Mouse (Mus musculus) layer of hippocampus, adult 8-10 months (tissue): ENCODE data around the gene Oxld1. TPM values are rescaled to one million over a fixed set of nuclear protein-coding genes. Genes with fewer than 3 reads are reported as not detected.
A peak's percentile ranks its signal among the peaks of the same experiment; 100 is the strongest.

Experiments
- DNase-seq, 2 experiments: peaks; one replicate each; pipeline ENCODE4 v3.0.0; 2022; ENCODE audit warnings: low spot score in 2 of 2
- total RNA-seq, 4 experiments: library from RNA; stranded (reverse); gene quantifications; 2 replicates each; pipeline ENCODE4 v1.2.4; 2022

The Oxld1 gene
- total RNA-seq, 4 experiments from 2014 or later: 15.7 to 19.0 (median 17.2) TPM

DNA sequence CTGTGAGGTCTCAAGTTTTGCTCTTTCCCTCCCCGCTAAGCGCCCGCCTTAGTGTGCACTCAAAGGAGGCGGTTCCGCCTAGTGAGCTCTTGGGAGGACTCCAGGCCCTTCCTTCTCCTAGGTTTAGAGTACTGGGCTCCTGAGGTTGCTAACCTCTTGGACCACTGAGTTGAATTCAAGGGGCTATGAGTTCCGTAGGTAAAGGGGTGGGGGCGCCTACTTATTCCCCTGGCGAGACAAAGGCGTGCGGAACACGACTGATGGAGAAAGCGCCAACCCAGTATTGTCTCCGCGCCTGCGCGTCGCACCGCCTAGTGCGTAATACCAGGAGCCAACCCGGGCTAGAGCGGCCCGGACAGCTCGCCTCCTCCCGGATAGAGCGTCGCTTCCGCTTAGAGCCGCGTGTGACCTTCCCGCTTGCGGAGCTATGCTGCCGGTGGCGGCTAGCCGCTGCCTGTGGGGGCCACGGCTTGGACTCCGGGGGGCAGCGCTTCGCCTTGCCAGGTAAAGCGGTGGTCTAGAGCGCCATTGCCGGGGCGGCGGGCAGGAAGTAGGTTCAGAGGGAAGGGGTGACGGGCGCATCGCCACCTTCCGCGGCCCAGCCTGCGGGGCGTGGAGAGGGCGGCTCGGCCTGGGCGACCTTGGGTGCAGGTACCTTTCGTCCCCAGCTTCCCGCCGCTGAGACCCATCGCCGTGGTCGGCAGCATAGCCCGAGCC lies 26.6 kb upstream of the Oxld1 start, which contains the start of gene Mrpl12:
Mrpl12 (plus strand) TSS at position 349 of the 717 bp plus-strand sequence.
- DNase-seq: peak; percentile 85 to 86

DNA sequence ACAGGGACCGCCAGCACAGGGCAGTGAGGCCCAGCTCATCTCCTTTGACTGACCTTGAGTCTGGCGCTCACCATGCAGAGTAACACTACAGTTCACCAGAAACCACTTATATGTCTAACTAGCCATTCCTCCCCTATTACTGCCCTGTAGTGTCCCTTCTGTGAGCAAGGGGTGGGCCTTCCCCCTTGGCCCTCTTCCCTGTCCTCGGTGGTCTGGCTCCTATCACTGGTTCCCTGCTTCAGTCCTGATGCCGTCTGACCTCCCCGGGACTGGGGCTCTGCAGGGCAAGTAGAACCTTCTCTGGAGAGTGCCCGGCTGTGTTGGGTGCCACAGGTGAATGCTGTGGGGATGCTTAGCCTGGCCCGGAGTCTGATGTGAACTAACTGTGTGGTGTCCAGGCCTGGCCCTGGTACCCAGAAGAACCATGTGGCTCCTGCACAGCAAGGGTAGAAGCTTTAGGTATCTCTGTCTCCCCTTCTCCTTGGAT lies 25.6 kb upstream of the Oxld1 start:
- no peak for DNase-seq

DNA sequence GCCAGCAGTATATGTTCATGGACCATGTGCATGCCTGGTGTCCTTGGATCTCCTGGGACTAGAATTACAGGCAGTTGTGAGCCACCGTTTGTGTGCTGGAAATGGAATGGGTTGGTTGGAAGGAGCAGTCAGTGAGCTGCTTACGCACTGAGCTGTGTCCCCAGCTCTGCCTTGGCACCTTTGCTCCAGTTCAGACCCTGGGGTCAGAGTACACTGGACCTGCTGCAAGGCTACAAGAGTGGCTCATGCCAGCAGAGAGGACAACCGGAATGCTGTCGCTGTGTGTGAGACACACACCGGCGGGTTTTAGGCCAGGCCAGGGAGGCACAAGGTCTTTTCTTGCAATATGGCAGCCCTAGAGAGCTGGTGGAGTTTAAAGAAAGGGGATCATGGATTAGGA lies 14.2 kb upstream of the Oxld1 start:
- no peak for DNase-seq

DNA sequence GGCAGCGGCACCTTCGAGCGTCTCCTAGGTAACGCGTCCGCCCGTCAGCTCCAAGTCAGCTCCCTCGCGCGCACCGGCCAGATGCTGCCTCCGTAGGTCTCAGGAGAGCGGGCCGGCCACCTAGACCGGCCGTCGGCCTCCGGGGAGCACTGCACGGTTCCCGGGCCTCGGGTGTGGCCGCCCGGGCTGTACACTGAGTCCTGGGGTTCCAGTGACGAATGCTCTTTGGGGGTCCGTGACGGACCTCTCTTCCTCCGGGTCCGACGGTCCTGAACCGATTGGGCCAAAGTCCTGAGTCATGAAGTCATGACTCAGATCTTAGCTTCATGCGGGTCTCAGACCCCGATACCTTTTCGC lies 9.8 kb upstream of the Oxld1 start:
- no peak for DNase-seq

DNA sequence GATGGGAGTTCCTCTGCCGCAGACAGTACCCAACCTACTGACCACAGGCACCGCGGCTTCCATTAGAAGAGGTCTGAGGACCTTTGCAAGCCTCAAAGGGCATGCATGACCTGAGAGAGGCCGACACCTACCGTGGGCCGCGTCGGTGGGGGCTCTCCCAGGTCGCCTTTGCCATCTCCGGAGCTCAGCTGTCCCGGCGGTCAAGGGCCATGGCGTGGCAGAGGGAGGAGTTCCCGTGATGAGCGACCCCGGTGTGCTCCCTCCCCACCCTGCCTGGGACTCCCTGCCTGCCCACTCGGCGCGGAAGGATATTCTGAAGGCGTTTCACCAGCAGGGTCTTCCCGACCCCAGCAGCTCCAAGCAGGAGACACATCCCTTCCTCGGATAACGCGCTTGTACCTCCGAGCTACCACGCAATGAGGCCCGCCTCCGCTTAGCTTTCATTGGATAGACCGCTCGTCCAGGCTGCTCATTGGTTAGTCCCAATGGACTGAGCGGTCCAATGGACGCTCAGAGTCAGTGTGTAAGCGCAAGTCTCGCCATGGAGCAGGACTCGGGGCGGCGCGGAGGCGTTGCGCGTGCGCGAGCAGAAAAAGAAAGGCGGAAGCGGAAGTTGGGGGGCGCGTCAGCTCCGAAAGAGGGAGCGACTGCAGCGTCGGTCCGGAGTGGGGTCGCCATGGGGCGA lies 9.3 kb upstream of the Oxld1 start, which contains the start of gene Arl16:
Arl16 (minus strand) TSS at position 557 of the 685 bp plus-strand sequence.
- peak; percentile 92 to 95 for DNase-seq

DNA sequence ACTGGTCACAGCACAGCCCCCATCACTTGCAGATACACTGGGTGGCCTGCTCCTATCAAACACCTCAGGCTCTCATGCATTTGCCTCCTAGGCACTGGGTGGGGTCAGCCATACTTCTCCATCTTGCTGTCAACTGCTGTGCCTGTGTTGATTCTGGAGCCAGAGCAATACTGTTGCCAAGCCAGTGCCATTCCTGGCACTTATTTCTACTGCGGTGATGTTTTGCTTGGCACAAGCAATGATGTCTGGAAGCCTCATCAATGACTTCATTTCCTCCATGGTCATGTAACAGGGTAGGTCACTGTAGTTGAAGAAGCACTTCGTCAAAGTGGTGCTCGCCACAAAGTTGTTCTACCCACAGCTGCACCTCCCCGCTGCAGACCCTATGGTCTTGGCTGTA lies 7.7 kb upstream of the Oxld1 start:
- no peak for DNase-seq

DNA sequence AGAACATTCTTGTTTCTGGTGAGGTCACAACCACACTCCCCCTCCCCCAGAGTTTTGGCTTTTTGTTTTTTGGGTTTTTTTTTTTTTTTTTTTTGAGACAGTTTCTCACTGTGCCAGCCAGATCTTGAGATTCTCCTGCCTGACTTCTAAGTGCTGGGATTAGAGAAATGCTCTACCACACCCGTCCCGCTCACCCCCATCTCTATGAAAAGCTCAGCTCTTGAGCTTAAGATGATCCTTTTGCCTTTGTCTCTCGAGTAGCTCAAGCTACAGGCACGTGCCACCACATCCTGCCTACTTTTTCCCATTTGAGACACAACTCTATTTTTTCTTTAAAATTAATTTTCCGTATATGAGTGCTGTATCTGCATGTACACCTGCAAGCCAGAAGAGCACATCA lies 6.5 kb upstream of the Oxld1 start:
- DNase-seq: no peak

DNA sequence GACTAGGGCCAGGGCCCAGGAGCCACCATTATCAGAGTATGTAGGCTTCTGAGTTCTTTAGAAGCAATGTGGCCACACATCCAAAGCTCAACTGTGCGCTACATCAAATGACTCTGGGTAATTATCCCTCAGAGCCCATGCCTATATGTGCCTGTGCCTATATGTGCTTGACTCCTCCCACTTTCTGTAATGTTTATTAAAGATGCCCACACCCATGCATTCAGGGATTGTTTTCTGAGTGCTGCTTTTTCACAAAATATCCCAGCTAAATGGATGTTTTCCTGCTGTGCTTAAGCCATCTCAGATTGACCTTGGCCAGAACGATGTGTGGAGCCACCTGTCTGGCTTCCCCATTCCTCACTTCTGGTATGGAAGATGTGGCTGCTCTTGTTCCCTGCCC lies 5.7 kb upstream of the Oxld1 start:
- no peak for DNase-seq

DNA sequence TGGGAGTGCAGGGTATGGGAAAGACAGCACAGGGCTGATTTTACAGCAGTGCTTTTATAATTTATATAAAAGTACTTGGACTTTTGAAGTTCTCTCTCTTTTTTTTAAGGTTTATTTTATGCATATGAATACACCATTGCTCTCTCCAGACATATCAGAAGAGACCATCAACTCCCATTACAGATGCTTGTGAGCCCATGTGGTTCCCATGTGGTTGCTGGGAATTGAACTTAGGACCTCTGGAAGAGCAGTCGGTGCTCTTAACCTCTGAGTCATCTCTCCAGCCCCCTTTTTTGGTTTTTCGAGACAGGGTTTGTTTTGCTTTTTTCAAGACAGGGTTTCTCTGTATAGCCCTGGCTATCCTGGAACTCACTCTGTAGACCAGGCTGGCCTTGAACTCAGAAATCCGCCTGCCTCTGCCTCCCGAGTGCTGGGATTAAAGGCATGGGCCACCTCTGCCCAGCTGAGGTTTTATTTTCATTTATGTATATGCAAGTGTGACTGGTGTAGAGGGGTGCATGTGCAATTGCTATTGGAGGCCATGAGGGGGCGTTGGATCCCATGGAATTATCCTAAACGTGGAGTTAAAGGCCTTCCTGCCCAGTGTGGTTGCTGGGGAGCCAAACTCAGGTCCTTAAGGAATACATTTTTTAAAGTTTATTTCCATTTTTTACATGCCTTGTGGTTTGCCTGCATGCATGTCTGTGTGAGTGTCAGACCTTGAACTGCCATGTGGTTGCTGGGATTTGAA lies 1.2 kb upstream of the Oxld1 start:
- no peak for DNase-seq

DNA sequence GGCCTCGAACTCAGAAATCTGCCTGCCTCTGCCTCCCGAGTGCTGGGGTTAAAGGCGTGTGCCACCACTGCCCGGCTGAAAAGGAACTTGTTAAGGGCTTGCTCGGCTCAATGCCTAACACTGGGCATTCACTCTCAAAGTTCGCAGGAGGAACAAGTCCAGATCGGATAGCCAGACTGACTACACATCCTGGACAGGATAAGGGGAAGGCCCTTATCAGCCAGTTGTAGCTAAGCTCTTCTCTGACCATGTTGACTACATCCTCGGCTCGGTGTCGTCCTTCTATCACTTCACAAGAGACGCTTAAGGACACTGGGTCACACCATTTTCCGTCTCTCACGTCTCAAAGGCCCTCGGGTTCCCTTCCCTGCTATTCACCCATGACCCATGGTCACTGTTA lies 498 bp downstream of the Oxld1 start:
- no peak for DNase-seq

DNA sequence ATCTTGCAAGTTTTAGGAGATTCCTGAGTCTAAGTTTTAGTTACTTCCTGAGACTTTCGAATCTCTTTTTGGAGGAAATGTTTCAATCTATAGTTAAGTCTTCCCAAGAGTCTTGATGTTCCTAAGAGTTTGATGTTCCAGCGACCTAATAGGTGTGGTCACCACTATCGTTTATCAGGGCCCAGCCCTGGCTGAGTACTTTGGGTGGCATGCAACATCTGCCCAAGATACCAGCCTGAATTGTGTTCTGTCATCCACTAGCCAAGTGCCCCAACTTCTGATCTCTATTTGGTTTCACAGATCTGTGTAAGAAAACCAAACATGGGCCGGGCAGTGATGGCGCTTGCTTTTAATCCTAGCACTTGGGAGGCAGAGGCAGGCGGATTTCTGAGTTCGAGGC lies 2.5 kb downstream of the Oxld1 start:
- DNase-seq: no peak

DNA sequence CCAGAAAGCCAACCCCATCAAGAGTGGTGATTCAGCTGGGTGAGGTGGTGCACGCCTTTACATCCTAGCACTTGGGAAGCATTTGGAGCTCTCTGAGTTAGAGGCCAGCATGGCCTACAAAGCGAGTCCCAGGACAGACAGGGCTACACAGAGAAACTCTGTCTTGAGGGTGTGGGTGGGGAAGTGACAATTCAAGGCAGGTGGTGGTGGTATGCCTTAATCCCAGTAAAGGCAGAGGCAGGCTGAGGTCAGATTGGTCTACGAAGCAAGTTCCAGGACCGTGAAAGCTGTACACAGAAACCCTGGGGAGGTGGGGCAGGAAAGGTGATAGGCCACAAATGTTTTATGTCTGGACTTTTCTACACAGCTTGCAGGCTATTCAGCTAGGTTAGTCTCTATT lies 2.9 kb downstream of the Oxld1 start:
- DNase-seq: no peak

DNA sequence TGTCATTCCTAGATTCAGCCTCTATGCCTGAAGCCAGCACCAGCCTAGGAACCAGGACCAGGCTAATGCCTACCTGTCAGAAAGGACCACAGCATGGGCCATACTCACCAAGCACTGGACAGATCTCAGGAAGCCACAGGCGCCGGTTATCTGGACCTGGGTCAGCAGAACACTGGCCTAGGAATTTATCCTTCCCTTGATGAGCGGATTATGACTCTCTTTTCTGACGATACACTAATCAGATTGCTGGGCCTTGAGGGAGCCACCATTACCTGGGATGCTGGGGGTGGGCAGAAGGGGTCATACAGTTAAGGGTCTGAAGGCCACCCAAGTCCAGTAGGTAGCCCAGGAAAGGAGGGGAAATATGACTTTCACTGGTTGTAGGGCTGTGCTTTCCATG lies 4.6 kb downstream of the Oxld1 start, which contains the start of gene Pde6g:
Pde6g (minus strand) TSS at position 195 of the 400 bp plus-strand sequence.
- DNase-seq: no peak

DNA sequence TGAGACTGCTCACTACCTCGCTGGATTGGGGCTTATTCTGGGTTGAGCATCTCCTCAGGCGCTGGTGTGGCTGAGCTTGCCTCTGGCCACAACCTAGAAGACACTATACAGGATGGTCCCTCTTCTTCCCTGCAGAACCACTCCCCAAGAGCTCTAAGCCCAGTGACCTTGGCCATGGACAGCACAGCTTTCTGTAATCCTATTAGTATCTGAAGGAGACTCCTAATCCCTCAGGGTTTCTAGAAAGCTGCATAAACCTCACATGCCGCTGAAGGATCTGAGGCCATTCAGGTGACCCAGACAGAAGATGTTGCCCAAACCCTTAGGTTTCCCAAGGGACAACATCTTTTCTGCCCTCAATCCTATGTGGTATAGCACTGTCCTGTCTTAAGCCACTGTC lies 5.6 kb downstream of the Oxld1 start:
- DNase-seq: no peak

DNA sequence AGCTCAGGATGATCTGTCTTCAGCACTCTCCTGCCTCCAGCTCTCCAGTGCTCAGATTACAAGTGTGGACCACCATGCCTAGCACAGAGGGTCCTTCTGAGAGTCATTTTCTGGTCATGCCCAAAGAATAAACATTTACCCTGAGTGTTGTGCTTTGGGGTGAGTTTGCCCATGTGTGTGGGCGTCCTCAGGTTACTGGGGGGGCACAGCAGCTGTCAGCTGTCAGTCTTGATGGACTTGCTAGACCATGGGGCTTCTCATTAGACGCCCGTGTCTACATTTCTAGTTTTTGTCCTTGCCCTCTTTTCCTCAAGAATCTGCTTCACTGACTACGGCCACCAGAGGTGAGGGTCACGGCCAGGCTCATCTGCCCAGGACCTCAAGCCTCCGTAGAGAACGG lies 10.7 kb downstream of the Oxld1 start:
- no peak for DNase-seq

DNA sequence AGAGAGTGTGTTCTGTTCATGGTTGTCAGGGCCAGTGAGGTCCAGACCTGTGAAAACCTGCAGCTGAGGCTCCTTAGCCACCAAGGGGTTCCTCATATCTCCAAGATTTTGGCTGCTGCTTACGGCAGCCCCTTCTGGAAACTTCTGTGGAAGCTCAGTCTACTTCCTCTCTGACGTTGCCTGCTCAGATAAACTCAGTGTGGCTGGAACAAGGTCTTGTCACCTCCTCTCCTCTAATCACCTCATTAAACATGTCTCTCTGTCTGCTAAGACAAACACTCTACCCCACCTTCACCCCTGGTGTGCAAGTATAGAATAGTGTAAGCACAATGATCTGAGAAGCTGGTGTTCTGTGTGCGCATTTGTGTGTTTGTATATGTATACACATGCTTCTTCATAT lies 12.4 kb downstream of the Oxld1 start:
- no peak for DNase-seq

DNA sequence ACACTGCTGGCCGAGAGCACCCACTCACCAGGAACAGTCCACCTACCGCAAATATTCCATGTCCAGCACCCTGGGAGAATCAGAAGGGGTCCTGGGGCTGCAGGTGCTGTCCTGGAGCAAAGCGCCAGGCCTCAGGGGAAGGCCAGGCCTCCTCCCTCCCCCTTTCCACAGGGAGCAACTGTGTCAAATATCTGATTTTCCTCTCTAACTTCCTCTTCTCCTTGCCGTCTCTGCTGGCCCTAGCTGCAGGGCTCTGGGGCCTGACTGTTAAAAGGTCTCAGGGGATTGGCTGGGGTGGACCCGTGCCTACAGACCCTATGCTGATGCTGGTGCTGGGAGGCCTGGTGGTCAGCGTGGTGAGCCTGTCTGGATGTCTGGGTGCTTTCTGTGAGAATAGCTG lies 13.8 kb downstream of the Oxld1 start:
- DNase-seq: no peak

DNA sequence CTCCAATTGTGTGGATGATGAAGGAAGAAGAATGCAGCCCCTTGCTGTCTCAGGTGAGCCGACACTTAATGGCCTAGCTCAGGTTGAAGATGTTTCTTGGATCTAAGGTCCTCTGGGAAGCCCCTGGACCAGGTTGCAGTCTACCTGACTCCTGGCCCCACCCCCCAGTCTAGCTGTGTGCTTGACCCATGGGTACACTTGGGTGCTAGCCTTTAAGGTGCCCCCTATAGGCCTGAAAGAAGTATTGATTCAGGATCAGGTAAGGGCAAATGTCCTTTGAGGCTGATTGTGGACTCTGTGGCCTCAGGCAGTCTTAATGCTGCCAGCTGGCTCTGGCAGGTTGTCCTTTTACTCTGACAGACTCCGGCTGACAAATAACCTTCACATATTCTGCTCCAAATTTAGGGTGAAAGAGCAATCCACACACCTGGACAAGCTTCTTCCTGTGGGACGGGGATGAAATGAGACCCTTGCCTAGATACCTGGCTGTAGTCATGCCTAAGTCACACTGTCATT lies 15.0 kb downstream of the Oxld1 start:
- no peak for DNase-seq

DNA sequence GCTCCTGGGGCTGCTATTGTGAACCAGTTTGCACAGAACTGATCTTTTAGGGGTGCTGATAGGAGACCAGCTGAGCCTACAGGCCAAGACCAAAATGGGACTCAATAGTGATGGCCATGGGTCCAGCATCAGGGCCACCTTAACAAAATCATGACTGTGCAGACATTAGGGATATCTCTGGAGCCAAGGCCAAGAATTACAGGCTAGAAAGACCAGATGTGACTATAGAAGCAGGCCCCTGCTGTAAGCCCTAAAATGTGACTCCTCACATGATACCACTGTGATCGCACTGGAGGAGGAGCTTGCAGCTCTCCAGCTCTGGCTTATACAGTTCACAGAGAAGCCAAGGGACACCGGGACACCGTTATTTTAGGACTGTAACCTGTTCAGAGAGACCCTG lies 15.5 kb downstream of the Oxld1 start, which contains the start of gene Tspan10:
Tspan10 (plus strand) TSS at position 301 of the 400 bp plus-strand sequence.
- DNase-seq: no peak

DNA sequence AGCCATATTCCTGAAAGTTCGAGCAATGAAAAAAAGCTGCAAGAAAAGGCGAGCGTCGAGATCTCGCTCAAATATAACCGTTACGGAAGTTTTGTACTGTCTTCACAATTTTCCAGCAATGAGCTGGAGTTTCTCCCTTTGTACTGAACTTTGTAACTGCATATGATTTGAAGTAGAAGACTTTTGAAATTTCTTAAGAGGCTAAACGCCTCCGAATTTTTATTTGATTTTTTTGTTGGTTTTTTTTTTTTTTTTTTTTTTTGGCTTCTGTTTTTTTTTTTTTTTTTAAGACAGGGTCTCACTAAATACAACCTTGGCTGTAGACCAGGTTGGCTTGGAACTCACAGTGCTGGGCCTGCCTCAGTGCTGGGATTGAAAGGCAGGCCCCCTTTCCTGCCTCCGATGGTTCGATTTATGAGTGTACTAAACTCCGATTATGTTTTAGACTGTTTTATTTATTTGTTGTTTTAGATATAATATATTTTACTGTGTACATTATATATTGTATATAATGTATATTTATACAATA lies 19.9 kb downstream of the Oxld1 start:
- no peak for DNase-seq

DNA sequence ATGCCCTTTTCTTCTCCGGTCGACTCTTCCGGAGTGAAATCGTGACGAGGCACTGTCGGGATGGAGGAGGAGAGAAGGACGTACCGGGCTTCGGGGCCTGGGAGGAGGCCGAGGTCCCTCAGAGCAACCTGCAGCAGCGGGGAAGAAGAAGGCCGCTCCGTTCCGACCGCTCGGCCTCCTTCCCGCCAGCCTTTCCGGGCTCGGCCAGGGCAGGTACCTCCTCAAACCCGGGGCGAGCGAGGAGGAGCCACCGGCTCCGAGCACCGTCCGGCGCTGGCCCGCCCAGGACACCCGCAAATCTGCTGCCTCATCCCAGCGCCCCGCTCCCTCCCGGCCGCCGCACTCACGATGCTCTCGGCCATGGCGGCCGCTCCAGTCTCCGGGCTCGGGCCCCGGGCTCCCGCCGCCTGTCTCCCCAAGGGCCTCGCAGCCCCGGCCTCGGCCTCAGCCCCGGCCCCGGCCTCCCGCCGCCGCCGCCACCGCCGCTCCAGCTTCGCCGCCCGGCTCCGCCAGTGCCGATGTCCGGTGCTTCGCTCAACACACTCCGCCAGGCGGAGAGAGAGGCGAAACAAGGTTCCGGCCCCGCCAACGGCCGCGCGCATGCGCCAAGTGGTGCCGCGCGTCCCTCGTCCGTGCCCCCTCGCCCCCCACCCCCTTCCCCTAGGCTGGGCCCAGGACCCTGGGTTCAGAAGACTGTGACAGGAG lies 20.6 kb downstream of the Oxld1 start, which contains the start of gene Nploc4:
Nploc4 (minus strand) TSS at position 557 of the 705 bp plus-strand sequence.
- peak; percentile 56 to 79 for DNase-seq
